Mouse (Mus musculus) liver, embryonic 12.5 days (tissue): ENCODE measurements around the gene 1700030J22Rik. TPM values are rescaled to one million over a fixed set of nuclear protein-coding genes. Genes with fewer than 3 reads are reported as not detected.

ENCODE experiments used
- ATAC-seq: fragments of 200-750 bp; cut with Nextera tagmentation; 2 replicates; pipeline ENCODE4 v1.8.0; 2017; ENCODE audit warnings: moderate number of reproducible peaks, mild to moderate bottlenecking, moderate library complexity
- H3K27ac ChIP-seq: fragments of 300-500 bp; sonication (generic); 2 replicates; pipeline ENCODE4 v1.5.1; 2016; ENCODE audit warnings: mild to moderate bottlenecking
- H3K27me3 ChIP-seq: fragments of 300-500 bp; sonication (generic); replicated peaks from 2 replicates; pipeline ENCODE4 v1.6.1; 2016; ENCODE audit warnings: mild to moderate bottlenecking, moderate library complexity
- H3K36me3 ChIP-seq: fragments of 300-500 bp; sonication (generic); 2 replicates; pipeline ENCODE4 v1.6.1; 2016; ENCODE audit warnings: mild to moderate bottlenecking, moderate library complexity
- H3K4me1 ChIP-seq: fragments of 300-500 bp; sonication (generic); 2 replicates; pipeline ENCODE4 v1.6.1; 2016
- H3K4me2 ChIP-seq: fragments of 300-500 bp; sonication (generic); 2 replicates; pipeline ENCODE4 v1.6.1; 2016; ENCODE audit warnings: mild to moderate bottlenecking, moderate library complexity
- H3K4me3 ChIP-seq: fragments of 300-500 bp; sonication (generic); 2 replicates; pipeline ENCODE4 v1.5.1; 2016; ENCODE audit warnings: mild to moderate bottlenecking, moderate library complexity
- H3K9ac ChIP-seq: fragments of 300-500 bp; sonication (generic); 2 replicates; pipeline ENCODE4 v1.6.1; 2016; ENCODE audit warnings: mild to moderate bottlenecking, moderate library complexity
- H3K9me3 ChIP-seq: fragments of 300-500 bp; sonication (generic); replicated peaks from 2 replicates; pipeline ENCODE4 v1.6.1; 2016; ENCODE audit warnings: mild to moderate bottlenecking, moderate library complexity
- WGBS: fragments of 180-500 bp; shearing (Covaris S2); methylation state at CpG from one replicate; pipeline ENCODE4 v1.1.7; 2016; ENCODE audit not compliant: insufficient replicate concordance; 5-methylcytosine and 5-hydroxymethylcytosine counted together
- polyA plus RNA-seq: library from polyadenylated mRNA; unstranded; fragments of >200 nt; fragmentation: Nextera tagmentation; extraction: Ambion mirVana; gene quantifications from 2 replicates; pipeline ENCODE4 v1.2.1, GENCODE M21; 2016

The 1700030J22Rik gene
- polyA plus RNA-seq, 1 experiment from 2014 or later = 0.66 TPM

DNA sequence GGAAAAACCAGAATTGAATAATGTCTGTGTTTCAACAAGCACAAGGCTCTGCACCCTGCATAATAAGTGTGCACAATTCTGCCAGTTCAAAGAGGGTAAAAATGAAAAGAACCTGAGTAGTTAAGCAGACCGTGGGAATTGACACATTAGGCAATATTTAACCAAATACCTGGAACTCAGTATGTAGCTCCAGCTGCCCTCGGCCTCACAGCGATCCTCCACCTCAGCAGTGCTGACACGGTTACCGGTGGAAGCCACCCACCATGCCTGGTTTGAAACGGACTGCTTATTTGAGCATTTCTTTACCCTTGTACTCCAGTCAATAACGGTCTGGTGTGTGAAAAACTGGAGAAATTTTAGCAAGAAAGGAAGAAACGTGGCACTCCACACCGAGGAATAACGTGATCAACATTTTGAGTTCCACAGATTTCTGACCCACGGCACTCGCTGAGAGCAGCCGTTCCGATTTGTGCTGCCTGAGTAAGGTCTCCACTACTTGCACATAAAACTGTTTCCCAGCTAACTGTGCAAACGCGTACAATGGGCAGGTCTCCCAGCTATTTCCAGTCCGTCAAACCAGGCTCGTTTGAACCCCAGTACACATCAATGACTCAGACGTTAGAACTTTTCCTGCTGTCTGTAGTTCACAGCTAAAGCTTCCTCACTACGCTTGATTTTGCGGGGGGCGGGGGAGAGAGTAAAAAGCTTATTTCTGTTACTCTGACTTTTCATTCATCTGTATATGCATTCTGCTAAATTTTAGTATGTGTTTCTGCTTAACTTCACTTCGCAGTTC, 13.6 kb upstream of the 1700030J22Rik start:
- no peak for ATAC-seq
- Histone ChIP-seq H3K36me3 (peaks cover 27% of the 10 kb centered on the region), H3K4me3 (peak overlapping the region; percentile 69), H3K27ac (peak overlapping the region; percentile 71), H3K4me1 (peaks cover 32% of the 10 kb centered on the region), H3K9me3 (no peaks in the 10 kb centered on the region), H3K4me2 (peak overlapping the region; percentile 95), H3K27me3 (no peaks in the 10 kb centered on the region), H3K9ac (peak overlapping the region; percentile 74)
- 12% methylated on average over 23 of the region's 23 CpGs for WGBS

DNA sequence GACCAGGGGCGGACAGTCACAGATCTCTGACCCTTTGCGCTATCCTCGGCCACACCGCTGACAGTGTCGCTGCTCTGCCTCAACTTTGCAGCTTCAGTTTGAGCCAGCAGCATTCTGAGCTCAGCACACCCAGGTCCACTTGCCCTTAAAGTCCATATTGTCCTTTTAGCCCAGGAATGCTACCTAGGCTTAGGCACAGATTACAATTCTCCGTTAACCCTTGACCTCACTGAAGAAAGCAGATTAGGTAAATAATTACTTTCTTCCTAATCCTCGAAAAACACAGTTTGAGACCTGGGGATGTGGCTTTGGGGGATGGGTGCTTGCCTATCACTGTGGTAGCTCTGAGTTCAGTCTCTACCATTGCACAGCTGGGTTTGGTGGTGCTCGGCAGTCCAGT, 12.5 kb upstream of the 1700030J22Rik start:
- Histone ChIP-seq H3K27ac (no peak overlapping the region), H3K9me3 (no peaks in the 10 kb centered on the region), H3K4me2 (peak overlapping the region; percentile 95), H3K4me1 (peaks cover 32% of the 10 kb centered on the region), H3K36me3 (peaks cover 39% of the 10 kb centered on the region), H3K27me3 (no peaks in the 10 kb centered on the region), H3K4me3 (no peak overlapping the region), H3K9ac (no peak overlapping the region)
- ATAC-seq = no peak
- WGBS = 79% methylated on average over 8 of the region's 8 CpGs

DNA sequence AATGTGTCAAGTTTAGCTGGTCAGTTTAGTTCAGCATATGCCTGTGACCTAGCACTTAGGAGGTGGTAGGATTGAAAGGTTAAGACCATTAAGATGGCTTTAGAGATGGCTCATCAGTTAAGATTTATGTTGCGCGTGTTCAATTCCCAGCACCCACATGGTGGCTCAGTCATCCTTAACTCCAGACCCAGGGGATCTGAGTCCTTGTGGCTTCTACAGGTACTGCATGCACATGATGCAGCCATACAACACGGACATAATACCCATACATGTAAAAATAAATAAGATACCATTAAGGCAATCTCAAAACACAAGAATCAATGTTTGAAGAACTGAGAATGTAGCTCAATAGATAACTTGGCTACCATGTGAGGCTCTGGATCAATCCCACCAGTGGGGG, 11.1 kb upstream of the 1700030J22Rik start:
- Histone ChIP-seq H3K27me3 (no peaks in the 10 kb centered on the region), H3K9me3 (no peaks in the 10 kb centered on the region), H3K4me3 (no peak overlapping the region), H3K27ac (no peak overlapping the region), H3K4me2 (no peak overlapping the region), H3K9ac (no peak overlapping the region), H3K36me3 (peaks cover 50% of the 10 kb centered on the region), H3K4me1 (peaks cover 32% of the 10 kb centered on the region)
- WGBS = 87% methylated on average over 3 of the region's 3 CpGs
- ATAC-seq = no peak

DNA sequence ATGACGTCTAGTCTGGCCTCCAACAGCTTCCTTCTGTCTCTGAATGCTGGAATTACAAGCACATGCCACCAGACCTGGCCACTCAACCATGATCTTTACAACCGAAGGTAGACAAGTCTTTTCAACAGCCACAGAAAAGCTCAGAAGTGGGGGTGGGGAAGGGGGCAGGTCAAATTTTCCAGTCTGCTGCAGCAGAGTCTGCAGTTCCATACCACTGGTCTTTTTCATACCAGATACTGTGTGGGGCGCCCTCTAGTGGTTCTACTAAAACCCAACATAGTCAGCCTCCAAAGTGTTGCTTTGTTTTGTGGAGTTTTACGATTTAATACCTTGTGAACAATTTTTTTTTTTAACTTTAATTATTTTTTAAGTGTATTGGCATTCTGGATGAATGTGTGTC, 1.4 kb upstream of the 1700030J22Rik start:
- H3K9ac ChIP-seq = peak overlapping the region; percentile 41; the same call in 1 of the 2 replicates
- WGBS = 19% methylated on average over 4 of the region's 4 CpGs
- H3K9me3 ChIP-seq = no peaks in the 10 kb centered on the region
- H3K4me1 ChIP-seq = peaks cover 23% of the 10 kb centered on the region
- H3K27me3 ChIP-seq = peaks cover 2% of the 10 kb centered on the region; the same call in 1 of the 2 replicates
- peaks cover 34% of the 10 kb centered on the region for H3K36me3 ChIP-seq
- no peak overlapping the region for H3K4me3 ChIP-seq
- H3K4me2 ChIP-seq = peak overlapping the region; percentile 39
- no peak overlapping the region for H3K27ac ChIP-seq
- ATAC-seq = no peak

DNA sequence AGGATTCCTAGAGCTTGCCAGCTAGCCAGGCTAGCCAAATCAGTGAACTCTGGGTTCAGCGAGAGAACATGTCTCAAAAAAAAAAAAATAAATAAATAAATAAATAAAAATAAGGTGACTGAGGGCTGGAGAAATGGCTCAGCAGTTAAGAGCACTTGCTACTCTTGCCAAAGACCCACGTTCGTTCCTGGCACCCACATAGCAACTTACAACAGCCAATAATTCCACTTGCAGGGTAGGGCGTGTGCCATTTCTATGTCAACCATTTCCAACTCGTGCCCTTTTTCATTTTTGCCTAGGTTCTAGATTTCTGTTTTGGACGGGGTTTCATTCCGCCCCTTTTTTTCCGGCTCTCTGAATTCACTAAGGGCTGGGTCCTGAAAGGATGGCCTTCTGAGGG, 707 bp downstream of the 1700030J22Rik start:
- WGBS = 34% methylated on average over 8 of the region's 8 CpGs
- no peak overlapping the region for H3K27ac ChIP-seq
- H3K9ac ChIP-seq = peak overlapping the region; percentile 72
- no peak for ATAC-seq
- H3K9me3 ChIP-seq = no peaks in the 10 kb centered on the region
- peaks cover 23% of the 10 kb centered on the region for H3K4me1 ChIP-seq
- H3K36me3 ChIP-seq = peaks cover 15% of the 10 kb centered on the region; the same call in 1 of the 2 replicates
- peak overlapping the region; percentile 80 for H3K4me3 ChIP-seq
- H3K4me2 ChIP-seq = peak overlapping the region; percentile 85
- H3K27me3 ChIP-seq = peaks cover 16% of the 10 kb centered on the region; the same call in 1 of the 2 replicates

DNA sequence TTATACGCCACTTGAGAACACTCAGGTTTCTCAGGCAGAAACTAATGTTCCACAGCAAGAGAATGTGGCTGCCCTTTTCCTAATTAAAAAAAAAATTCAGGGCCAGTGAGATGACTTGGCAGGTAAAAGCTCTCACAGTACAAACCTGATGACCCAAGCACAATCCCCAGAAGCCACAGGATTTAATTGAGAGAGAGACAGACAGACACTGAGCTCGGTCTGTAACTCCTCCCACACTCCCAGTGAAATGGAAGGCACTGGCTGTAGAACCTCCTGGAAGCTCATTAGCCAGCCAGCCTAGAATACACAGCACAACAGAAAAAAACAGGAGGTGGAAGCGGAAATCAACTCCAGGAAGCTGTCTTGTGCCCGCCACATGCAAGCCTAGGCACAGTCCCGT, 3.2 kb downstream of the 1700030J22Rik start:
- 63% methylated on average over 5 of the region's 5 CpGs for WGBS
- no peaks in the 10 kb centered on the region for H3K9me3 ChIP-seq

DNA sequence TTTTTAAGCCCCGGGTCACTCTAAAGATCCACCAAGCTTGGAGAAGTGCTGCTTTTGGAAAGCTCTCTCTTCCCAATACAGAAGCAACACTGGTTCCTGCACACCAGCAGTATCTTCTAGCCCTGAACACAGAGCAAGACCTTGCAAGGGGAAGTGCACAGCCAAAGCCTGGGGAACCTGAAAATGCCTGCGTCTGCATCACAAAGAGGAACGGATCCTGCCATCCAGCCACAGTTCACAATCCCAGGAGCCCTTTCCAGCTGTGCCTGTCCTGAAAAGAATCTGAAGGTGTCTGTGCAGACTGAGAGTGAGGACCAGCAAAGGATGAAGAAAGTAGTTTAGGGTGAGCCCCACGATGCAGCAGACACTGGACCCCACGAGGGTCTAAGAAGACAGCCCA, 3.7 kb downstream of the 1700030J22Rik start:
- Histone ChIP-seq H3K9me3 (no peaks in the 10 kb centered on the region), H3K4me2 (no peak overlapping the region), H3K27me3 (peaks cover 16% of the 10 kb centered on the region), H3K36me3 (no peaks in the 10 kb centered on the region), H3K9ac (no peak overlapping the region), H3K4me3 (no peak overlapping the region), H3K27ac (no peak overlapping the region), H3K4me1 (peaks cover 22% of the 10 kb centered on the region)
- no peak for ATAC-seq
- WGBS = 32% methylated on average over 5 of the region's 5 CpGs

More for the DNA sequence above, 3.2 kb downstream of the 1700030J22Rik start:
- no peak for ATAC-seq
- Histone ChIP-seq H3K4me3 (no peak overlapping the region), H3K9ac (no peak overlapping the region), H3K27me3 (peaks cover 16% of the 10 kb centered on the region), H3K27ac (no peak overlapping the region), H3K4me2 (no peak overlapping the region), H3K36me3 (no peaks in the 10 kb centered on the region), H3K4me1 (peaks cover 26% of the 10 kb centered on the region)

DNA sequence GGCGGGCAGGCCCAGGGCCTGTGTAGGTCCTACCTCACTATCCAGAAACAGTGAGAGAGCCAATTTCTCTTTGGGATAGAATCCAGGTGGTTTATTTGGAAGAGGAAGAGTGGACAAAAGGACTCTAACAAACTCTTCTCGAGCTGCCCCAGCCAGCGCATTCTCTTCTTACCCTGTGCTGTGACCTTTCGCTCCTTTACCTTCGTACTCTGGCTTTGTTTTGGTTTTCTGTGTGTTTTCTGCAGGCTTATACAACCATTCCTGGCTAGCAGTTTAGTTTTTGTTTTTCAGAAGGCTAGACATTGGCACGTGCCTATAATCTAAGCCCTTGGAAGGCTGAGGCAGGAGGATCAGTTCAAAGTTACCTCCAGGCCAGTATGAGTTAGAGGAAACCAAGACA, 9.2 kb downstream of the 1700030J22Rik start:
- H3K9me3 ChIP-seq = no peaks in the 10 kb centered on the region
- 67% methylated on average over 6 of the region's 6 CpGs for WGBS
- peaks cover 9% of the 10 kb centered on the region for H3K27me3 ChIP-seq
- no peak for ATAC-seq
- H3K4me1 ChIP-seq = peaks cover 3% of the 10 kb centered on the region; the same call in 1 of the 2 replicates
- H3K27ac ChIP-seq = no peak overlapping the region
- no peak overlapping the region for H3K9ac ChIP-seq
- no peaks in the 10 kb centered on the region for H3K36me3 ChIP-seq
- no peak overlapping the region for H3K4me2 ChIP-seq
- H3K4me3 ChIP-seq = no peak overlapping the region

DNA sequence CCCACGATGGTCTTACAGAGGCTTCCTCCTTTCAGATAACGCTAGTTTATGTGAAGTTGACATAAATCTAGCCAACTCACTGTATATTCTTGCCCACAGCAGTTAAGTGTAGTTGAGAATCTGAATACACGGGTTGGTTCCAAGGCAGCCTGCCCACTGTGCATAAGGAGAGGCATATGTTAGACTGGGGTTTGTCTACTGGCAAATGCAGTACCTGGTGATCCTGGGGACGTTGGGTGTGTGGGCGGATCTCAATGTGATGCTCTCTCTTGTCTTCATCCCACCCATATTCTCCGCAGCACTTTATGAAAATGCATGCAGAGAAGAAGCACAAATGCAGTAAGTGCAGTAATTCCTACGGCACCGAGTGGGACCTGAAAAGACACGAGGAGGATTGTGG, 24.3 kb downstream of the 1700030J22Rik start:
- Histone ChIP-seq H3K27me3 (no peaks in the 10 kb centered on the region), H3K9ac (no peak overlapping the region), H3K4me2 (no peak overlapping the region), H3K9me3 (no peaks in the 10 kb centered on the region), H3K4me3 (no peak overlapping the region), H3K36me3 (peaks cover 62% of the 10 kb centered on the region), H3K27ac (no peak overlapping the region), H3K4me1 (peaks cover 8% of the 10 kb centered on the region; the same call in 1 of the 2 replicates)
- 78% methylated on average over 9 of the region's 9 CpGs for WGBS
- ATAC-seq = no peak

DNA sequence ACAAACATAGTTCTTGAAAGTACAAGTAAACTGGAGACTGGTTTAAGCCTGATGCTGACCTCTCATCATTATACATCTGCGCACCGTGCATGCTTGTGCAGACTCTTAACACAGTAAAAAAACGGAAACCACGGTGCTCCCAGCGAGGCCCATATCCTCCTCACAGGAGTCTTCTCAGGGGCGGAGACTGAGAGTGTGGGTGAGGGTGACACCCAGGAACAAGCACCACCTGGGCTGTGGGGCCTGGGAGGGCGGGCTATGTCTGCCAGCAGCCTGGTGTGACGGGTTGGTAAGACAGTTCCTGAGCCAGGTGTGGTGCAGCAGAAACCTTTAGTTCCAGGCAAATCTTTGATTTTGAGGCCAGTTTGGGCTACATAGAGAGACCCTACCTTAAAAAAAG, 26.3 kb downstream of the 1700030J22Rik start:
- 70% methylated on average over 8 of the region's 8 CpGs for WGBS
- Histone ChIP-seq H3K27ac (no peak overlapping the region), H3K9me3 (no peaks in the 10 kb centered on the region), H3K4me1 (peaks cover 15% of the 10 kb centered on the region), H3K4me3 (no peak overlapping the region), H3K36me3 (peaks cover 46% of the 10 kb centered on the region), H3K4me2 (no peak overlapping the region), H3K27me3 (no peaks in the 10 kb centered on the region), H3K9ac (no peak overlapping the region)
- no peak for ATAC-seq

DNA sequence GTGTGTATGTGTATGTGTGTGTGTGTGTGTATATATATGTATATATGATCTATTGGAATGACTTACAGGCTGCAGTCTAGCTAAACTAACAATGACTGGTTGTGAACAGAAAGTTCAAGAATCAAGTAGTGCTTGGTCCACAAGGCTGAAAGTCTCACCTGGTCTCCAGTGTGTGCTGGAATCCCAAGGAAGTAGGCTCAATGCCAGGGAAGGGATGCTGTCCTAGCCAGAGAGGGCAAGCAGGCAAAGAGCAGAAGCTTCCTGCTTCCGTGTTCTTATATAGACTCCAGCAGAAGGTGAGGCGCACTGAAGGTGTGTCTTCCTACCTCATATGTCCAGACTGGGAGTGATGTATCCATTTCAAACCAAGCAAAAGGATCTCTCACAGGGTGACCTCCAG, 27.0 kb downstream of the 1700030J22Rik start:
- no peak overlapping the region for H3K4me2 ChIP-seq
- no peak overlapping the region for H3K27ac ChIP-seq
- 80% methylated on average over 2 of the region's 2 CpGs for WGBS
- no peaks in the 10 kb centered on the region for H3K27me3 ChIP-seq
- H3K4me1 ChIP-seq = peaks cover 19% of the 10 kb centered on the region
- no peak overlapping the region for H3K4me3 ChIP-seq
- H3K9me3 ChIP-seq = no peaks in the 10 kb centered on the region
- no peak for ATAC-seq
- H3K36me3 ChIP-seq = peaks cover 40% of the 10 kb centered on the region
- H3K9ac ChIP-seq = no peak overlapping the region

DNA sequence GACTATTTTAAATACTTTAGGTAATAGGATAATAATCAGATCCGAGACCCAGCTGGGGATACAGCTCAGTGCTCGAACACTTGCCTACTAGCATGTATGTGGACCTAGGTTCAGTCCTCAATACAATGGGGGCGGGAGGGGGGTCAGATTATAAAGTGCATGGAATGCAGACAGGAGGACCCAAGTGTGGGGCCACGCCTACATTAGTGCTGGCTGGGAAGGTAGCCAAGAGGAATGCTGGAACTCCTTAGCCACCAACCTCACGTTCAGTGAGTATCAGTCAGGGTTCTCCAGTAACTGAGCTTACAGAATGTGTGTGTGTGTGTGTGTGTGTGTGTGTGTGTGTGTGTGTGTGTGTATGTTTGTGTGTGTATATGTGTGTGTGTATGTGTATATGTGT, 27.4 kb downstream of the 1700030J22Rik start:
- no peak overlapping the region for H3K4me3 ChIP-seq
- no peak for ATAC-seq
- H3K36me3 ChIP-seq = peaks cover 36% of the 10 kb centered on the region
- H3K9ac ChIP-seq = no peak overlapping the region
- no peaks in the 10 kb centered on the region for H3K9me3 ChIP-seq
- 72% methylated on average over 5 of the region's 5 CpGs for WGBS
- no peaks in the 10 kb centered on the region for H3K27me3 ChIP-seq
- H3K4me1 ChIP-seq = peaks cover 24% of the 10 kb centered on the region
- H3K4me2 ChIP-seq = no peak overlapping the region
- no peak overlapping the region for H3K27ac ChIP-seq
